Mouse (Mus musculus) induced T-regulatory cell, adult 2 months (primary cell): Measurements from ENCODE around the gene Wbp1.

Source experiments
- DNase-seq: peaks from one replicate; pipeline ENCODE4 v3.0.0-alpha.2; 2012; ENCODE audit warnings: low read depth

The Wbp1 gene

DNA sequence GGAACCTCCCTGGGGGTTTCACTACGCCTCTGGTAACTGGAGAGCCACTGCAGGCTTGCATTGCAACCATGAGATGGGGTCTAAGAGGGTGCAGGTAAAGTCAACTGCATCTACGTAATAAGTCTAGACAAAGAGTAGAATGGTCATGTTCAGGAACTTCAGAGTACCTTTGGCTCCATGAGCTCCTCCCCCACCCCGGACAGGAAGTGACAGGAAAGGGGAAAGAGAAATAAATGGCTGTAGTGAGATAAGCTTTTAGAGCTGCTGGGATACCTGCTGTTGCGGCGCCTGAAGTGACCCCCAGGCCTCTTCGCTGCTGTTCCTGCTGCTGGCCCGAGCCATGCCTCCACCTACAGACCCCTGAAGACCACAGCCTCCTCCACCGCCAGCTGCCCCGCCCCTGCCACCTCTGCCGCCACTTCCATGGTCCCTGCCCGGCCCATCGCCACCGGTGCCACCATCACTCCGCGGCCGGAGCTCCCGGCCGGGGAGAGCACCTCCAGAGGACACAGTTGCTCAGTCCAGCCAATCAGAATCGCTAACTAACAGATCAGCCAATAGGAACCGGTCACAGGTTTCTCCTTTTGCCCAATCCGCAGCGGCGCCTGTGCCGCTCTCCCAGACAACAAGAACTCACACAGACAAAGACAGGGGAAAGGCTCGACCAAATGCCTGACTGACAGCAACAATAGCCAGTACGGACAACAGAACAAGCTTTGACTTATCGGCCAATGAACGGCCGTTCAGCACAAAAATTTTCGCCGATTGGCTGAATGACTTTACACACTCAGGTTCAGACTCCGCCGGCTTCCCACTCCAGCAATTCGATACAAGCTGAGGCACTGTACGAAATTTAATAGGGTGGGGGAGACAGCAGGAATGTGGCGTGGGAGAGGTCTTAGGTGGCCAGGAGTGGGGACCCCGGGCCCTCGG lies at the start of gene Wbp1:
Gene Wbp1, minus strand, starts transcription at position 630 of the 933 bp plus-strand sequence.
- DNase-seq, result peak; percentile 98

DNA sequence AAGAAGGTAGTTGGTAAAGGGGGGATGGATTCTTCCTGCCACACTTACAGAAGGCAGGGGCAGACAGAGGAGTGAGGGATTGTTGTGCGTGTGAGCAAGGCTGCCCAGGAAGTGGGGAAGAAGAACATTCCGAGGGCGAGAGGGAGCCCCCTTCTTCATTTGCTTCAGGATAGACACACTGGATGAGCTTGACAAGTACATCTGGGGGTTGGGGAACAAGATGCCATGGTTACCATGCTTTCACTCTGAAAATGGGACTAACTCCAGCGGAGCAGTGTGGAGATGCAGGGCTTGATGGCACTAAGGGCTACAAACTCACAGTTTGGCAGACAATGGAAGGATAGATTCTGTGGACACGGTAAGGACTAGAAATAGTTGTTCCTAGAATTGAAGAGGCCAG lies 49.7 kb upstream of the Wbp1 start:
- no peak for DNase-seq

DNA sequence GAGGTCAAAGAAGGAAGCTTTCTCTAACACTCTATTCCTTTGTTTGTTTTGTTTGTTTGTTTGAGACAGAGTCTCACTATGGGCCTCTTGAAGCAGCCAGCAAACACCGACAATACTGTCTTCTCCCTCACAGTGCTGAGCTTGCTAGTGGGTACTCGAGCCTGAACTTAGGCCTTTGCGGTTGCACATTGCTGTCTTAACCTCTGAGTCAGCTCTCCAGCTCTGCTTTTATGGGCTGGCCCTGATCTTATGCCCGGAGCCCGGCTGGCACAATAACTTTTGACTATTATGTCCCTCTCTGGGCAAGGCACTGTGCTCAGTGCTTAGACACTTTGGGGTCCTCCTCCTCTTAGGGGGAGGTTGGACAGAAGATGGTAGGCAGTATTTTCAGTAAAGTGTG lies 48.5 kb upstream of the Wbp1 start:
- DNase-seq, result no peak

DNA sequence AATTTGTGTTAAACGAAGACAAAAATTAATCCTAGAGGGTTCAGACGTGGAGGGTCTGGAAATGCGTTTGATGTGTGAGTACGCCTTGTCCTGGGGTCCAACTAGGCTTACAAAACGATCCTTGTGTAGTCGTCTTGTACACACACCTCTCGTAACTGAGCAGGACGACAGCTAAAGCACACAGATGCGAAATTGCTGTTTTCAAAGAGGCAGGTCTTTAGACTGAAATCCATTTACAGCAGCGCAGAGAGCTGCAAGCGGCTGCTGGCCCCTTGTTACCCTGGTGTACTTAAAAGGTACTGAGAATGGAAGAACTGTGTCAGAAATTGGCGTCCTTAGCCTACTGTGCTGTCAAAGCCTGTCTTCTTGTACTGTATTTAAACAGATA lies 44.9 kb upstream of the Wbp1 start:
- DNase-seq, result peak; percentile 64

DNA sequence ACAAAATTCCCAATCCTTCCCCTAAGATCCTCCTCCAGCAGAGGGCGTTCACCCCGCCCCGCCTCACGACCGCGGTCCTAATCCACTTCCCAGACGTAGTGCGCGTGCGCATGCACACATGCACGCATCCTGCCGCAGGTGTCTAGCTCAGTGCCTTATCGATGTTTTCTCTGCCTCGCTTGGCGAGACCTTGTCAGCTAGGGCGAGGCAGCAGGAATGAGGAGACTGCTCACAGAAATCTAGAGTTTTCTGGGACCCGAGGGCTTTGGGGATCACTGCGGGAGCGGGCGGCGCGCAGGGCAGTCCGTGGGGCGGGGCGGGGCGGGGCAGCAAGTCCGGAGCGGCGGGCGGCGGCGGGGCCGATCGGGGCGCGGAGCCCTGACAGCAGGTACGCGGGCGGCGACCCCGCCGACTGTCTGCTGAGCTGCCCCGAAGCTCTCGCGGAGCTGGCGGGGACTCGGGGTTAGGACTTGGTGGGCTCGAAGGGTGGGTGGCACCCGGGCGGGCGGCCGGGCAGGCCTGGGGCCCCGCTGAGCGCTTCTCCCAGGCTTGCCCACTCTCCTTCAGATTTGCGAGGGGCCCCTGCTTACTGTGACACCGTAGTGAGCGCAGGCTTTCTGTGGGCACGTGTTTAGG lies 44.4 kb upstream of the Wbp1 start, which contains the start of gene Dctn1:
Gene Dctn1, plus strand, starts transcription at position 314 of the 636 bp plus-strand sequence.
- peak; percentile 98 for DNase-seq

DNA sequence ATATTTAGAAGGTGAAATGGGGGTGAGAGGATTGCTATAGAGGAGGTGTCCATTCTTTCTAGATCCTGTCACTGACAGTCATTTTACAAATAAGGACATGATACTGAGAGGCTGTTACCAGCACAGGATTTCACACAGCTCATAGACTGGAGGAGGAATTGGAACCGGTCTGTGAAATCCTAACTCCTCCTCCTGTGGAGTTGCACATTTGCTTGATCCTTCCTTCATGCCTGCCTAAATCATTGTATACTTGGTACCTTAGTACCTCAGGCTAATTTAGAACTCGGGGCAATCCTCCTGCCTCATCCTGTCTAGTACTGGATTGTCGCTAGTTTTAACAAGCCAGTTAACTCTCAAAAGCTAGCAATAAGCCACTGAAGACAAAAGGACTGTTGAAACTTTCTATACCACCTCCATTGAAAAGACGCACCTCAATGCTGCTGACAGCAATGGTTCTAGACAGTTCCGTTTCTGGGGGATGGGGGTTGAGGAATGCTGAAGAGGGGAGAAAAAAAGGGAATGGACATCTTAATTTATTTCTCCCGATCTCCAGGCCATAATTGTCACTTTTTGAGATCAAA lies 43.8 kb upstream of the Wbp1 start:
- DNase-seq, result no peak

DNA sequence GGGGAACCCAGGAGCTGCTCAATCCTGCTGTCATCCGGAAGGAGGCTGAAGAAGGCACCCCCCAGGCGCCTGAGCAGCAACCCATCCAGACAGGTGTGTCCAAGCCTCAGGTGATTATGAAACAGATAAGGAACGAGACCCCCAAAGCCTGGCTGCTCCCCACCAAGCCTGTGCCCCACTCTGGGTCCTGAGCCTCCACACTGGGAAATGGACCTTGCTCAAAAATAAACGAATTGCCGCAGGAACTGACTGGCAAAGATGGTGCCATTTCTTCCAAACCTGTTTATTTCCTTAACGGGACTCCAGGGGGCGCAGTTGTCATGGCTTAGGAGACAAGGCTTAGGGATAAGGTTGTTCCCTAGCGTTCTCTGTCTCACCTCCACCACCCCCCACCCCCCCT lies 41.3 kb upstream of the Wbp1 start:
- peak; percentile 86 for DNase-seq

DNA sequence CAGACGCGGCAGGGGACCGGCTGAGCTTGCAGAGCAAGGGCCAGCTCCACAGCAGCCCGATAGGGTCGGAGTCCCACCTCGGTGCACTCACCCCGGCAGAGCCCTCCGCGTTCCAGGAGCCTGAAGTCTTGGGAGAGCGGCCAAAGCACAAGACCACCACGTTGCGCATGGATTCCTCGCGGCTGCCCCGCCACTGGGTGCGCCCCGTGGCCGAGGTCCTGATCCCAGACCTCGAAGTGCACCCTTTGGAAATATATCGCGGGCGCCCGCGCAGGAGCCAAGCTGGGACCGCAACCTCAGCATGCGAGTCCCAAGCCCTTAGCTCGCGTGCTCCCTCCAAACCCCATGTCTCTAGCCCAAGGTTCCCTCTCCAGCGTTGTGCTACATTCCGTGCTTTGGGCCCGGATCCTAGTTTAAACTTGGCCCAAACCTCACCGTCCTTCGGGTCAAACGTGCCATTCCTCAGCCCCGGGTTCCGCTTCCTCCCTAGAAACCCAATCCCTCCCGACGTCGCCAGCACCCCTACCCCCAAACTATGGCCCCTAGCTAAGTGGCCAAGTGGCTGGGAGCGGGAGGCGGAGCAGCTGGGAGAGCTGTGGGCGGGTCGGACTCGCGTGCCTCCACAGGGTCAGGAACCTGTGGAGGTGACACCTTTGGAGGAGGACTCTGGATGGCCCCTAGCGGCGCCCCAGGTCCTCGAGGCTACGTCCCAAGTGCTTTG lies 40.7 kb upstream of the Wbp1 start:
- DNase-seq, result no peak

DNA sequence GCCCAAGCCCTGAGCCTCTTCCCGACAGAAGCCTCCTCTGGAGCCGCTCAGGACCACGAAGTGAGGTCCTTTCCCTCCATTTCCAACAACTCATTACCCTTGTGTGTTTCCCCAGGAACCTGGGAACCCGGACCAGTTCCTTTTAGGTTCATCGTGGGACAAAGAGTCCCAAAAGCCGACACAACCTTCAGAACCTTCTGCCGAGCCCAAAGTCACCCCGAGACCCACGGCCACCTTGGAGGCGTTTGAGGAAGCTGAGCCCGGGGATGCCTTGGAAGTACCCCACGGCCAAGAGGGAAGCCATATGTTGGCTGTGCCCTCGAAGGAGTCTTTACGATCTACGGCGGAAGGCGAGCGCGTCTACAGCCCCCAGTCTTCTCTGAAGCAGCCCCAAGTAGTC lies 40.1 kb upstream of the Wbp1 start:
- DNase-seq, result peak; percentile 14

DNA sequence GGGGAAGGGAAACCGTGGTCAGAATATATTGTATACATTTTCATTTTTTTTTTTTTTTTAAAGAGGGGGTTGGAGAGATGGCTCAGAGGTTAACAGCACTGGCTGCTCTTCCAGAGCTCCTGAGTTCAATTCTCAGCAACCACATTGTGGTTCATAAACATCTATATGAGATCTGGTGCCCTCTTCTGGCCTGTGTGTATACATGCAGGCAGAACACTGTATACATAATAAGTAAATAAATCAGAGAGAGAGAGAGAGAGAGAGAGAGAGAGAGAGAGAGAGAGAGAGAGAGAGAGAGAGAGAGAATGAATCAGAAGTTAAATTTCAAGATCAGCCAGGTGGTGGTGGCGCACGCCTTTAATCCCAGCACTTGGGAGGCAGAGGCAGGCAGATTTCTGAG lies 38.1 kb upstream of the Wbp1 start:
- DNase-seq, result peak; percentile 84

DNA sequence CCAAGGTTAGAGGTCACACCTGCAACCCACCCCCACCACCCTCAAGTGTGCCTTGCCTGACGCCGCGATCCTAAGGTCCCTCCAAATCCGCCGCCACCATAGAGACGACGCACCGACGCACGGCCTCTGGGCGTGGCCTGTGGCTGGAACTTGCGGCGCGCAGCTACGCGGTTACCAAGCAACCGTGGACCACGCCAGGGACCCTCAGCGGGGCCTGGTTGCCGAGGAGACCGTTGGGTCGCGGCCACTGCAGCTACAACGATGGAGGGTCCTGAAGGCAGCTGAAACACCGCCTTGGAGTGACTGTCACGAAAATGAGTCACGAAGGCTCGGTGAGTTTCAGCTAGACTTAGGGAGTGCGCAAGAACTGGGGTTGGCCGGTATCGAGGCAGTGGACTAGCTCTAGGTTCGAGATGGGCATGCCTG lies 34.9 kb upstream of the Wbp1 start, which contains the start of the genes Wdr54 and 1700003E16Rik:
Gene Wdr54, minus strand, starts transcription at position 139 of the 426 bp plus-strand sequence.
Gene 1700003E16Rik, plus strand, starts transcription at position 146 of the 426 bp plus-strand sequence.
- DNase-seq, result peak; percentile 76

DNA sequence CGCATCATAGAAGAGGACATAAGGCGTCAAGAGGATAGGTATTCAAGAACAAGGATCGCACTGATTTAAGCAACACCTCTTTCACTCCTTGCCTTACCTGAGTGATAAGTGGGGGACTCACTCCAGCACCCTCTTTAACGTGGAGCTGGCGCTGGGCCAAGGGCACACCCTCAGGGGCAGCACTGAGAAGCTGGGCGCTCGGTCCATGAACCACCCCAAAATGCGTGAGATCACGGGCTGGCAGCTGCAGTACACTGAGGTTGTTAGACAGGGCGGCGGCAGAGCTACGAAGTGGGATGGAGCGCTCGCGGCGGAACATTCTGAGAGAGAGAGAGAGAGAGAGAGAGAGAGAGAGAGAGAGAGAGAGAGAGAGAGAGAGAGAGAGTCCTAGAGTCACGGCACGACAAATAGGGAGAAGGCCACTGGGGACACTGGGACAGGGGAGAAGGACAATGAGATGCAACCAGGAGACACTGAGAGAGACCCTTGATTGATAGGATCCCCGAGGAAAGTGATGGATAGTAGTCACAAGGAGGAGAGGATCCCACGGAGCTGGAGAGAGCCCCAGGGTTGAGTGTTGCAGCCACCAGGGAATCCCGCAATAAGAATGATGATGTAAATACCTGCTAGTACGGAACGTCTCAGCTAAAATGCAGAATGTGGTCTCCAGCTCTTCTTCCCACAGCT lies 34.3 kb upstream of the Wbp1 start:
- peak; percentile 40 for DNase-seq

DNA sequence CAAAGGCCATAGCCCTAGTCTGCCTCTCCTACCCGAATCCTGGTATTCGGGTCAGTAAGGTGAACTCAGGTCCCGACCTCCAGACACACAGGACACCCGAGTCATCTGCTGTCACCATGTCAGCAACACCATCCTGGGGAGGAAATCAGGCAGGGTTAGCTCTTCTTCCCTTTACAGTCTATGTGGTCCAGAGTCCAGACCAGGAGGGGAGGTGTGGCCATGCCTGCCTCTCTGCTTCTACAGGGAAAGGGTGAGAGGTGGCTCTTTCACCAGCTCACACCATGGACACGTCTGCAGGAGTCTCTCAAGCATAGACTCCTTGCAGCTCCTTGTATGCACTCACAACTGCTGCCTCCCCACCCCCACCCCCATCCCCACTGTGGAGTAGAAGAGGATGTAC lies 32.1 kb upstream of the Wbp1 start:
- DNase-seq, result no peak

DNA sequence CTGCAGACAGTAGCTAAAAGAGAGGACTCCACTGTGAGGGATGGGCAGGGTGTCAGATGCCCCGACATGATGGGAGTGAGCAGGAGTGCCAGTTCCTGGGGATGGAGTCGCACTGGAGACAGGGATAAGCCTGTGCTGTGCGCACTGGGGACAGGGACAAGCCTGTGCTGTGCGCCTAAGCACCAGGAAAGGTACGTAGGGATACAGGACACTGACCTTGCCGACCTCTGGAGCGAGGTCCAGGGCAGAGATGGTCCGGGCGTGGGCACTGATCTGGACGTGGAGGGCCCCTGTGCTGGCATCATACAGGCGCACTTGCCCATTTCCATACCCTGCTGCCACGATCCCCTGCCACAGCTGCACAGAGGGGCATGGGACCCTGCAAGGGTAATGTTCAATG lies 31.7 kb upstream of the Wbp1 start:
- no peak for DNase-seq

DNA sequence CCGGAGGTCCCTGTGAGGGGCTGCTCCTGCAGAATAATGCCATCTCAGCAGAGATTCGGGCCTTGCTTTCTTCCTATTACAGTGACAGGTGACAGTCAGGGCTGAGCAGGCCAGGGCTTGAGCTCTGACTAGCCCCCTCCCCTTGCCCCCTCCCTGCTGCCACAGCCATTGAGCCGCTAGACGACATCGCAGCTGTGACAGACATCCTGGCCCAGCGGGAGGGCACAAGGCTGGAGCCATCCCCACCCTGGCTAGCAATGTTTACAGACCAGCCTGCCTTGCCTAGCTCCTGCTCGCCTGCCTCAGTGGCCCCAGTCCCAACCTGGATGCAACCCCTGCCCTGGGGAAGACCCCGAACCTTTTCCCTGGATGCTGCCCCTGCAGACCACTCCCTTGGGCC lies 30.4 kb upstream of the Wbp1 start:
- no peak for DNase-seq

DNA sequence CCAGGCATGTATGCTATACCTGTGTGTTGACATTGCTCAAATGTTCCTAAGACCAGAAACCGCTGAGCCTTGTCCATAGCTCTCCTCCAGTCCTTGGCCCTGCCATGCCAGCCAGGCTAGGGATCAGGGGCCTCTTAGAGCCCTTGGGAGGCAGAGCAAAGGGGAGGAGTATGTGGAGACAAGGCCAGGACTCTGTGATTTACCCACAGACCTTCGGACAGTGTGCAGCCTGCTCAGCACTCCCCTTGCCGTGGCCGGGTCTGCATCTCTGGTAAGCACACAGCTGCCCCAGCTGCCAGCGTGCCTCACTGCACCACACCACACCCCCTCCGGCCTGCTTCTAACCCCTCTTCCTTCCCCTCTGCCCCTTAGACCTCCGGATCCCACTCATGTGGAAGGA lies 25.9 kb upstream of the Wbp1 start:
- DNase-seq, result no peak

DNA sequence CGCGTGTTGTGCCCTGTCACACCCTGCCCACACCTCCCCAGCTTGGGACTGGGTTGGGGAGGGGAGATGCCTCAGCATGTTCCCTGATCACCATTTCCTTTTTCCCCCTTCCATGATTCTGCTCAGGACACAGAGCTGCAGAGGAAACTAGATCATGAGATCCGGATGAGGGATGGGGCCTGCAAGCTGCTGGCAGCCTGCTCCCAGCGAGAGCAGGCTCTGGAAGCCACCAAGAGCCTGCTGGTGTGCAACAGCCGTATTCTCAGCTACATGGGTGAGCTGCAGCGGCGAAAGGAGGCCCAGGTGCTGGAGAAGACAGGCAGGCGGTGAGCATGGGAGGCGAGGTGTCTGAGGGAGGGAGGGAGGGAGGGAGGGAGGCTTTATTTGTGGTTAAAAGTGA lies 24.4 kb upstream of the Wbp1 start:
- no peak for DNase-seq

DNA sequence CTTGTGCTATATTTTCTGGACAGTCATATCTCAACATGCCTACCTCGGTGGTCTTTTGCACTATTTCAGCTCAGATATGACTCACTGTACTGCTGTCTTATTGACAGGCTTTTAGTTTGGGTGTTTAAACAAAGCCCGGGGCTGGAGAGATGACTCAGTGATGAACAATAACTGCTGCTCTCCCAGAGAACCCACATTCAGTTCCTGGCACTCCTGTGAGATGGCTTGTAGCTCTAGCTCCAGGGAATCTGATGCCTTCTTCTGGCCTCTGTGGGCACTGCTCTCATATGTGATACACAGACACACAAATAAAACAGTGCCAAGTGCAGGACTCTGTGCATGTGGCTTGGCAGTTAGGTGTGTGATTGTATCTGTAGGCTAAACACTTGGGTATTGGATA lies 23.9 kb upstream of the Wbp1 start:
- DNase-seq, result no peak

DNA sequence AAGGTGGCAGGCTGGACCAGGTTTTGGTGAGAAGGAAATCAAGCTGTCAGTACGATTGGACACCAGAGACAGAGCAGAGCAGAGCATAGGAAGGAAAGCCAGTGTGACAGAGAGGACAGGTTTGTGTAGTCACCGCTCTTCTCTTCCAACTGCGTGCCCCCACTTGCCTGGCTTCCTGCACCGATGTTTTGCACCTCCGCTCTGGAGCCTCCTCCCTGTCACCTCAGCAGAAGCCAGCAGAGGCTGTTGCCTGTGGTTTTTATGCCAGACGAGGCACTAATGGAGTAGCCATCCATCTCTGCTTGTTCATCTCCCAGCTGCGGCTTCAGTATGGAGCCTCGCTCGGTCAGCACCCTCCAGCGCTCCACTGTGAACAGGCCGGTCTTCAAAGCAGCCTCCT lies 21.5 kb upstream of the Wbp1 start:
- no peak for DNase-seq

DNA sequence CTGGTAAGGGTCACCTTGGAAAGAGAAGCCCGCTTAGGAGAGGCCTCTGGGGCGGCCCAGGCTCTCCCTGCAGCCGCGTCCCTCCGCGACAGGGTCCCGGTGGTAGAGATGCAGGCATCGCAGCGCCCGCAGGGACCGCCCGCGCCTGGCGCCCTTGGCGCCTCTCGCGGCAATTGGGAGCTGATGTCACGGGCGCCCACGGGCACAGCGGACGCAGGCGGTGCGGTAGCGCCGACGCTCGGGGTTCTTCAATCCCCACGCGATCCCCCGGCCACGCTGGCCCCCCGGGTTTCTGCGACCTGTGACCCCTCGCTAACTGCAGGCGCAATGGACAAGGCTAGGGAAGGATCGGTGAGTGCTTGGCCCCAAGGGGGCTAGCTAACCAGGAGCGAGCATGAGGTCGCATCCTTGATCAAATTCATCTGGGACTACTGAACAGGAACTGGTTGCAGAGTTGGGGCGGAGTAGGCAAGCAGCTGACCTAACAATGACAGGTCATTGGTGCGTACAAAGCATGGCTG lies 20.9 kb upstream of the Wbp1 start:
- DNase-seq, result no peak

DNA sequence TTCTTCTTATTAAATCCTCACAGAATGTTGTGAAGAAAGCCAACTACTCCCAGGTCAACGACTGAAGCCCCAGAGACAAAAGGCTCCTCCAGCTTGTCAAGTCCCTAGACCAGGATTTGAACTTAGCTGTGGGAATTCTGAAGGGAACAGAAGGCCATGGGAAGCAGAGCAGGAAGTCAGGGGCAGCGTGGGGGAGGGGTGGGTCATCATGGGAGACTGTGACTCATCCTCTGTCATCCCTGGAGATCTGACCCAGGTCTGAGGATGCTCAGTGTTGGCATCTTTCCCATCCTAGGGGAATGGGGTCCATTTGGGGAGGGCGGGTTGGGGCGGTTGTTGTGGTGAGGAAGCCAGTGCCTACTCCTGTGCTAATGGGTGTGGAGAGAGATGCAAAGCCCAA lies 20.3 kb upstream of the Wbp1 start:
- DNase-seq, result no peak
